Mouse (Mus musculus): ENCODE measurements around the gene Ceacam9.

GRCm38 (mm10) chr7:16745373-16745772 is 23.6 kb downstream of the Ceacam9 start:
- TF ChIP-seq CTCF (IDR thresholded peaks at IDR 0.05; ENCODE audit: low read depth) (no peak), EP300 (optimal IDR thresholded peaks at IDR 0.05) (no peak)
